Mouse (Mus musculus) thymus, postnatal 0 days (tissue): ENCODE results near the gene Tagln3. TPM values are rescaled to one million over a fixed set of nuclear protein-coding genes. Genes with fewer than 3 reads are reported as not detected.

Experiments
- DNase-seq: peaks from one replicate; pipeline ENCODE4 v3.0.0-alpha.2; 2015; ENCODE audit warnings: low spot score
- polyA plus RNA-seq: library from polyadenylated mRNA; unstranded; fragments of >200 nt; fragmentation: Nextera tagmentation; extraction: Ambion mirVana; gene quantifications from 2 replicates; pipeline ENCODE4 v1.2.1, GENCODE M21; 2015

Tagln3 gene
- 0.33 and 0.46 TPM in 2 replicates for polyA plus RNA-seq

GRCm38 (mm10) chr16:45724061-45724741 is at the start of gene Tagln3:
Gene Tagln3 (minus strand): TSS chr16:45724608.
- DNase-seq = peak; percentile 18

- no peak for DNase-seq
Observed at GRCm38 (mm10) chr16:45770914-45771313, 46.5 kb upstream of the Tagln3 start.

- DNase-seq = no peak
Observed at GRCm38 (mm10) chr16:45767853-45768640, 43.6 kb upstream of the Tagln3 start.

- DNase-seq = no peak
Observed at GRCm38 (mm10) chr16:45767434-45767833, 43.0 kb upstream of the Tagln3 start.

DNA sequence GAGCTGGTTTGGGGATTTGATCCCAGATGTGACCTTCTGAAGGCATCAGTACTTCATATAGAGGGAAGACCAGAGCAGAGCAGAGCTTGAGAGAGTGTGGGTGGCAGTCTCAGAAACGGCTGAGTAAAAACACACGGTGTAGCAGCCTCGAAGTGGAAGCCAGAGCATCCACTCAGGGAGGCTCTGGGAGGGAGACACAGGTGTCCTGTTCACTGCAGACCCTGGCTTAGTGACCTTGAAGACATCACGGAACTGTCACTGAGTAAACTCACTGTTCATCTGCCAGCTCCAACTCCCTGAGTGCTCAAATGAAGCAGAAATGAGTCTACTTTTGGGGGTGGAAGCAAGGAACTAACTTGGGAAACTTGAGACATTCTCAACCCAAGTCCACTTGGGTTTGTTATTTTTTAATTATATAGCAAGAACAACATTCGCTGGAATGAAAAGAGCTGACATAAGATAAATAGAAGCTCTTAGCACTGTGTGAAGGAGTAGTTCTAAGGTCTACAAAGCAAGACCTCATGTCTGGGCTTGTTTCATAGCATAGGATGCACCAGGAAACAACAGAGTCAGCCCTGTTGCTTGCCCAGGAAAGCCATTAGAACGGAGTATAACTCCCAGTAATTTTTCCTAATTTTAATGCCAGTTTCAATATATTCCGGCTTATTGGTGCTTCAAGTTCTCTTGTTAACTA is 41.5 kb upstream of the Tagln3 start:
- no peak for DNase-seq

GRCm38 (mm10) chr16:45765102-45765501 is 40.7 kb upstream of the Tagln3 start:
- DNase-seq = no peak

DNA sequence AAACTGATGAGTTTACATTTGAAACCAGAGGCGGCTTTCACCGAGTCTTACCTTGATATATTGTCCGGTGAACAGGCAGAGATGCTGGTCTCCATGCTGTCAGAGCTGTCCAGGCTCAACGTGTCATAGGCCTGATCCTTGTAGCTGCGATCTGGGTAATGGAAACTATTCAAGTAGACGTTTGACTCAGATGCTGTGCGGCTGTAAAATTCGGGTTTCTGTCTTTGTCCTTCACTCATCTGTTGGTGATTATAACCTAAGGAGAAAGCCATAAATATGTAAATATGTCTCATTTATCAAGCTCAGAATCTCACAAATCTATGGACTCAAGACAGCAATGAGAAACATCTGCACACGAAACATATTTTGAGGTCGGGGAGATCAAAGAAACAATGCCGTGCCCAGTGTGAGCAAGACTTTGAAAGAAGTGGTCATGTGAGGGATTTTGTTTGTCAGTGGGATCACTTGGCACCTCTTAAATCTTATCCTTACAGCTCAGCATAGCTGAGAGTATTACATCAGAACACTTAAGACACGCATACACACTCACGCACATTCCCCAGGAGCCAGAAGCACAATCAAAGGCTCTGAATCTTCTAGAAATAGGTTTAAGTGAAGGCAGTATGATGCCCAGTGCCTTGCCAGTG is 38.6 kb upstream of the Tagln3 start:
- no peak for DNase-seq

- DNase-seq = no peak
Observed at GRCm38 (mm10) chr16:45761425-45761824, 37.0 kb upstream of the Tagln3 start.

DNA sequence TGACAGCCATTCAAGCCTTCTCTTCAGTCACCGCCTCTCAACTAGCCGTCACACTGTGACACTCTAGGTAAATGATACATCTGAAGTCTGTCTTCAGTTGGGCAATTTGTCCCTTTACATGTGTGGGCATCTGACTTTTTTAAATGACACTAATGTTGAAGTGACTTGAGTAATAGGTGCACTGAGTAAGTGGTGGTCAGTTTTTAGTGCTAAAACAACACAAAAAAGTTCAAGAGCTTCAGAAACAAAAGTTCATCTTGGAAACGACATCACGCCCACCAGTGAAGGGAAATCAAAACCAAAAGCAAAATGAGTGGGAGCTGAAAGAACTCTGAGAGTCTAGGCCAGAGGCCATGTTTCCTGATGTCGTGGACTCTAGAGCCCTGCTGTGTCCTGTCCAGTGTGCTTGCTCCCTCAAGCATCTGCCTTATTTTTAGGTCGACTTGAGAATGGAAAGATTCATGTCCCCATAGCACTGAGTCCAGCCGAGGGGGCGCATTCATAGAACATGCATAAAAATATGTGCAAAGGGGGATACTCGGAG is 34.4 kb upstream of the Tagln3 start:
- DNase-seq = no peak

GRCm38 (mm10) chr16:45757421-45758078 is 33.1 kb upstream of the Tagln3 start:
- no peak for DNase-seq

- DNase-seq = peak; percentile 72
Observed at GRCm38 (mm10) chr16:45756855-45757254, 32.4 kb upstream of the Tagln3 start.

DNA sequence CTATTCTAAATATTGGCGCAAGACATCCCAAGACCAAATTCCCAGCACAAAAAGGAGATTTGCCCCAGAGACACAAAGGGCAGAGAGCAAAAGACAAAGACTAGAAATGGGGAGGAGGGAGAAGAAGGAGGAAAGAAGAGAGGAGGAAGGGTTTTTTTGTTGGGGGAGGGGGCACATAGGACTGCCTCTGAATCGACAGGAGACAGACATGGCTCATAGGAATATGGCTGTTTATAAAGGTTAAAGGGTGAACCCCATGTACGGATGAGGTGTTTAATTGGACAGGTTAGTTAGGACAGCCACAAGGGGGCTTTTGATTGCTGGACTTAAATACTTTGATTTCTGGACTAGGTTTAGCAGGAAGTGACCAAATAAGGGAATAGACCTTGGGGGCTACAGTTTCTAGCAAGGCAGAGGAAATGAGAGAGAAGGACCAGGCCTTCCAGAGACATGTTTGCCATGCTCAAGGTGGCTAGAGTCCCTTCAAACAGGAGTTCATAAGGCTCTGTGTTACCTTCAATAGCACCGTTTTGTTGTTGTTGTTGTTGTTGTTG is 19.3 kb upstream of the Tagln3 start:
- DNase-seq = no peak

GRCm38 (mm10) chr16:45742615-45743476 is 18.4 kb upstream of the Tagln3 start, which contains the start of gene Abhd10:
Gene Abhd10 (minus strand): TSS chr16:45742955.
- DNase-seq = peak; percentile 97

- DNase-seq = no peak
Observed at GRCm38 (mm10) chr16:45737880-45738279, 13.5 kb upstream of the Tagln3 start.

- no peak for DNase-seq
Observed at GRCm38 (mm10) chr16:45736724-45737123, 12.3 kb upstream of the Tagln3 start.

DNA sequence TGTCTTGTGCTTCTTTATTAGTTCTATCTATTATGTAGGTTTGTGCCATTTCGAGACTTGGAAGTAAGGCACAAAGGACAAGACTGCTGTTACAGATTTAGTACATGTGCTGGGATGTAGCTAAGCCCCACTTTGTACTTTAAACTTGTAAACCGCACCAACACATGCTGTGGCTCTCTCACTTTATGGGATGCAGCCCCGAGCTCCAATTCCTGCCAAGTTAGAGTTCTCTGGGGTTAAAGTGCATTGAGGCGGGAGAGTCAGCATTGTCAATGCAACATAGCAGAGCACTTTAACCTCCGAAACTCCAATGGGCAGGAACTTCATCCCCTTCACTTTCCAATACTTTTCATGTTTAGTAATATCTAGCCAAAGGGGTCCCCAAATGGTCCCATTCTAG is 4.8 kb upstream of the Tagln3 start:
- DNase-seq = no peak

DNA sequence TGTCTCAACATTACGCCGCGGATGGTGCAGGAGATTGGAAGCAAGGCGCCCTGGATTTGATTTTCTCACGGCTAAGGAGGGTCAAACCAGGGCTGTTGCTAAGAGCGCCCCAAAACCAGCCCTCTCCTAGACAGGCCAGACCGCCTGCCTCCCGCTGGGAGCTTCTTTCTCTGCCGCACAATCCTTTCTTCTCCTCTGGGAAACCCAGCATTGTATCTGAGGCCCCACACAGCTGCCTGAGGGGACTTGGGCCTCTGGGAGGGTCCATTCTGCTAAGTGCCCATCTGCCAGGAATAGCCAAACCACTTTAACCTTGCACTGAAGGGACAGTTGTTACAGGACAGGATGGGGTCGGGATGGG is 314 bp upstream of the Tagln3 start:
- no peak for DNase-seq

DNA sequence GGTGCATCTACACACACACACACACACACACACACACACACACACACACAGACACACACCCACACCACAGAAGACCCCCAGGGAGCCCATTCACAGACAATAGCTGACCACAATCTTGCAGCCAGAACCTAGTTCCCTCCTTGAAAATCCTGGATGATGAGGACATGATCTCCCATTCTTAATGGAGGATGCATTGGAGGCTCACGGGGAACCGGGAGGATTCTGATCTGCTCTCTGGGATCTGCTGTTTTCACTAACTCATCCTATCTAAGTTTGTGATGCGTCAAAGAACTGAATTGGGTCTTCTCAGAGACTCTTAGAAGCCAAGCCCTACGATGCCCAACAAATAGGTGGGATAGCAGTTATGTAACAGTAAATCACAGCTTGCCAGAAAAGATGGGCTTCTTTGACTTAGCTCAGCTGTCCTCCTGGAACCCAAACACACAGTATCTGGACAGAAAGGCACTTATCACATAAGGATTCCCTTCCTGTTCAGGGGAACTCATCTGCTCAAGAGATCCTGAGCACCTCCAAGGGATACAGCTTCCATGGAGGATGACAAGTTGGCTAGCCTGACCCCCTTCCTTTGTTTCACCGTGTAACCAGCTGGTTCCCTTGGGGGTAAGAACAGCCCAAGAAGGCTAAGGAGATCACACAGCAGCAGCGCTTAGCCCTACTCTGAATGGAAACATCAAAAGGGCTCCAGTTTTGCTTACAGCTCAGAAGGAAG is 1.1 kb downstream of the Tagln3 start:
- no peak for DNase-seq

GRCm38 (mm10) chr16:45722460-45722951 is 1.9 kb downstream of the Tagln3 start:
- no peak for DNase-seq
